Mouse (Mus musculus) embryonic stem cell, embryonic (primary cell): ENCODE results near the gene Npr1.

Experiments used
- CTCF ChIA-PET, 4 experiments: fragments of 300-600 bp in 2 of 4; fragments of 350-600 bp in 2 of 4; sonication (Branson Sonifier 250); formaldehyde crosslinking; loops; one replicate each; lab custom pipeline; 2022; ENCODE audit warnings: inconsistent platforms in 2 of 4; lab: Charles Lee
- POLR2A ChIA-PET, 4 experiments: fragments of 300-600 bp in 2 of 4; fragments of 350-600 bp in 2 of 4; sonication (Branson Sonifier 250); formaldehyde crosslinking; loops; one replicate each; lab custom pipeline; 2022; ENCODE audit warnings: antibody characterized with exemption in 4 of 4, inconsistent platforms in 1 of 4; lab: Charles Lee

Npr1 gene

DNA sequence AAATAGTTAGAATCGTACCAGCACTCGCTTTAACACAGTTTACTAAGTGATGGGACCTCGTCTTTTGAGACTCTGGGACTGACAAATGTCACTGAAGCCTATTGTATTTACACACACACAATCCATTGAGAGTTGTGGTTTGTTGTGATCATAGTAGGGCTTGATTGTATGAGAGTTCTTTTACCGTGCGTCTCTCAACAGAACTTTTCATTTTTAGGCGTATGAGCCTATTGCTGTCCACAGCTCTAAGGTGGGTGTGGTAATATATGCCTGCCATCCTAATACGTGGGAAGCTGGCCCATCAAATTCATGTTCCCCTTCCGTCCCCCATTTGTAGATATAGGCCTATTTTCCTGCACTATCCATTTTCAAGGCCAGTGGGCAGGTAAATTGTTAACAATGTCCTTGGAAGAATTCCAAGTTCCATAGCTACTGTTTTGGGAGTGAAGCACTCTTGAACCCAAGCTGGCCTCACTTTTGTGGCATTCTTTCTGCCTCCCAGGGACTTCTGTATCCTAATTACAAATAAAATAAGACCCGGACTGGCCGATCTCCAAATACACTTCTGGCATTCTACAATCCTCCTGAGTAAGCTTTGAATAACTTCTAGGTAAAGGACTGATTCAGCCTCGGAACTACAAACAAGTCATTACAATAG, 31.5 kb downstream of the Npr1 start:
- CTCF ChIA-PET: interaction anchor here (0.5 to 1.2 kb wide), 11 partner anchors 14 to 1117 kb away, joined by 3 to 5 read pairs (median 4); no protein-coding TSS in a partner anchor
- POLR2A ChIA-PET: interaction anchor here (0.6 to 14.1 kb wide), 62 partner anchors 9 to 335 kb away, joined by 3 to 317 read pairs (median 5); partner anchors contain the start of genes Slc27a3 (in 3 of the 4), Gatad2b (in 2 of the 4), Jtb (in 2 of the 4) and Slc39a1 (in 2 of the 4)

DNA sequence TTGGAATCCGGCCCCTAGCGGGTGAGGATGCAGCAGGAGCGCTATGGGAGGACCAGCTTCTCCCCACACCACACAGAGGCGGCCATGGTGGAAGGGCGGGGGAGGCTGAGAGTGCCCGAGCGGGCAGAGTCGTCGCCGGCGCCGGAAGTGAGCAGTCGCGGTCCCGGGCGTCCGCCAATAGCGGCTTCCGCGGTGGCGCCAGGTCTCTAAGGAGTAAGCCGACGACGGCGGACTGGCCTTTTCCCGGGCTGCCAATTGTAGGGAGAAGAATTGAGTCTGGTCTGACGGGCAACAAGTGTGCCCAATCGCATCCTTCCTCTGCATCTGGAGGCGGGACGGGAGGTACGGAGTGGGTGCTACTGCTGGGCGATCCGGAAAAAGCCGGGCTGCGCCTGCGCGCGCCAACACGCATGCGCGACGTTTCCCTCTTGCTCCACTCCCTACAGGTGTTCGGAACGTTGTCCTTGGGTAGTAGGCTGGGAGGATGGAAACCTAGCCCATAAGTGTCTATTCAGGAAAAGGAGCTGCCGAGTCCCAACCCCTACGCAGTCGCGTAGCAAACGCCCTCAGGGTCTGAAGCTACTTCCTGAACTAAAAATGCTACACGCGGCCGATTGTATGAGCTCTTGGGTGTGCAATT, 32.2 kb downstream of the Npr1 start, which contains the start of gene Ints3:
TSS of gene Ints3 (minus strand) at position 242 of the 640 bp plus-strand sequence.
- ChIA-PET CTCF (interaction anchor here in 3 of 4 experiments (0.5 to 1.2 kb wide), 8 partner anchors 13 to 1116 kb away, joined by 3 to 5 read pairs (median 3); no protein-coding TSS in a partner anchor), POLR2A (interaction anchor here (0.6 to 14.1 kb wide), 61 partner anchors 8 to 335 kb away, joined by 3 to 317 read pairs (median 5); partner anchors contain the start of genes Slc27a3 (in 3 of the 4), Gatad2b (in 2 of the 4), Jtb (in 2 of the 4) and Slc39a1 (in 2 of the 4))

DNA sequence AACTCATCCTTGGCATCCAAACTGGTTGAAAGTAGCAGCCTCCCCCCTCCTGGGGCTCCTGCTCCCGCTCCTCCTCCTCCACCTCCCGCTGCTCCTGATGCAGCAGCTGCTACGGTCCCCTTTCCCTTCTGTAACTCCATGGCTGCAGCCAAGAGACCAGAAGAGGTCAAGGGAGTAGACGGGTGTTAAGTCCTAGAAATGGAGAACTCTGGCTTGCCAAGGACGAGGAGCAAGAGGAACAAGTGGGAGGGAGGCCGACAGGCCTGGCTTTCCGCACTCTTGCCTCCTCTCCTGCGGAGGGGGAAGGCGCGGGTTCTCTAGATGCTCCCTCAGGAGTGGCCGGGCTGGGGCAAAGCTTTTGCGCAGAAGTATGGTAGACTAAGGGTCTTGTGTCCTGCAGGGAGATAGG, 32.9 kb downstream of the Npr1 start:
- CTCF ChIA-PET: interaction anchor here in 1 of 4 experiments (1.1 kb wide), 1 partner anchor 20 kb away, joined by 3 read pairs; no protein-coding TSS in a partner anchor
- POLR2A ChIA-PET: interaction anchor here (0.7 to 14.1 kb wide), 32 partner anchors 8 to 334 kb away, joined by 3 to 317 read pairs (median 7); partner anchors contain the start of genes Gatad2b (in 1 of the 4), Slc27a3 (in 1 of the 4) and Slc39a1 (in 1 of the 4)

DNA sequence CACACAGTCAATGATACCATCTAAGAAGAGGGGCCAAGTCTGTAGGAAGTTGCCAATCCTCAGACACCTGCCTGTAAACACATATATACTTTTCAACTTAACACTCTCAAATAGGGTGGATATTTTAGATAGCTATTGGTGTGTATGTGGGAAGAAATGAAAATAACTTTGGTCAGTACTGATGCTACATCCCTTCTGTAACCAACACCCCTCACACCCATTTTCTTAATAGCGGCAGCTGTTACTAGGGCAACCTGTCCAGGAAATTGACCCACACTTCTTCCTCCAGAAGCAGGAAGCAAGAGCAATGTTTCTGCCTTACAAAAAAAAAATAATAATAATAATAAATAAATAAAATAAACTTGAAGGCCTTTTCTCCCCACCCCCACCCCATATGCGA, 33.3 kb downstream of the Npr1 start:
- POLR2A ChIA-PET: interaction anchor here in 3 of 4 experiments (0.7 to 14.1 kb wide), 15 partner anchors 8 to 194 kb away, joined by 3 to 317 read pairs (median 15); partner anchors contain the start of genes Gatad2b (in 1 of the 3) and Slc39a1 (in 1 of the 3)
- CTCF ChIA-PET: interaction anchor here in 2 of 4 experiments (0.7 to 1.1 kb wide), 2 partner anchors 18 to 20 kb away, joined by 3 read pairs; no protein-coding TSS in a partner anchor

DNA sequence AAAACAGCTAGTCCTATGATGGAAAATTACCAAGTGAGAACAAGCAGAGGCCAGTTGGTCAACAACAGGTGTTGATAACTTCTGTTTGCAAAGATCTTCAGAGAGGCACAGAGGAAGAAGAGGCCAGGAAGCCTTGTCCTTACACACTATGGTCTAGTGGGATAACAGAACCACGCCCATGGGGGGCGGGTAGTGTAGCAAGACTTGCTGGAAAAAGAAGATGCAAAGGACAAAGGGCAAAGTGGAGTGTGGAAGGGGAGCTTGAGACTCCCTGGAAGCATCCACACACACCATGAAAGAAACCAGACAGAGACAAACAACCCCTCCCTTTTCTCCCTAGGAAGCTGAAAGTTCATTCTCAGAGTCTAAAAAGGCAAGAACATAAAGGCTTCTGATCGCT, 36.1 kb downstream of the Npr1 start:
- ChIA-PET POLR2A (interaction anchor here in 3 of 4 experiments (0.9 to 14.1 kb wide), 11 partner anchors 9 to 181 kb away, joined by 3 to 317 read pairs (median 4); partner anchors contain the start of genes Slc27a3 (in 1 of the 3) and Slc39a1 (in 1 of the 3)), CTCF (interaction anchor here in 2 of 4 experiments (0.9 to 1.7 kb wide), 2 partner anchors 17 kb away, joined by 3 to 6 read pairs; no protein-coding TSS in a partner anchor)

DNA sequence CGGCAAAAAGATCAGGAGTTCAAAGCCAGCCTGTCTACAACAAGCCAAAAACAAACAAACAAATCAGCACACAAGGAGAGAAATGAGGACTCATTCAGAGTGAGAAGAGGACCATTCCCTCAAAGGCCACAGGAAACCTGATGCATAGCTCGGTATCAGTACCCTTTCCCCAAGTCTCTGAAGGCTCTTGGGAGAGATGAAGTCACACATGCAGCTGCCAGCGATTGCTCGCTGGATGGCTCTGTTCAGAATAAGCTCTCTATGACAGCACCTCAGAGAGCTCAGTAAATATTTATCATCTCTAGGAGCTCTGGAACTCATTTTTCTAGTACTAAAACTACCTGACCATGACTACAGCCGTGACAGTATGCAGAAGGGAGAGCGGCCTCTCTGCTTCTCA, 37.5 kb downstream of the Npr1 start:
- ChIA-PET CTCF (interaction anchor here in 1 of 4 experiments (0.6 kb wide), 1 partner anchor 80 kb away, joined by 7 read pairs; no protein-coding TSS in a partner anchor), POLR2A (interaction anchor here in 3 of 4 experiments (0.8 to 14.1 kb wide), 8 partner anchors 9 to 180 kb away, joined by 3 to 317 read pairs (median 6); partner anchors contain the start of genes Slc27a3 (in 1 of the 3) and Slc39a1 (in 1 of the 3))

DNA sequence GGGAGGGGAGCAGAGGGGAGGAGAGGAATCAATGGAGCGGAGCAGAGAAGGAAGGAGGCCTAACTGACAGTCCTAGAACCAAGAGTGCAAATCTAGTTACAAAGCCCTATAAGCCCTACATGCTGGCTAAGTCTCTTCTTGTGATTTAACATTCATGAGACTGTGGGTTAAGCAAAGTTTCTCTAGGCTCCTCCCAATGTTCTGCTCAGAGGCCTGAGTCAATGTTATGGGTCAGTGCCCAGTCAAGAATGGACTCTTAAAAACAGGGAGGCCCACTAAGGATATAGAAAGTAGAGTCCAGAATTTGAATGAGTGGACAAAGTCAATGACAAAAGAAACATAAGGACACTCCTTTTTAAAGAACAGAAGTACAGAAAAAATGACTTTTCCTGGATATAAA, 38.1 kb downstream of the Npr1 start:
- ChIA-PET POLR2A (interaction anchor here in 3 of 4 experiments (0.7 to 14.1 kb wide), 16 partner anchors 10 to 85 kb away, joined by 3 to 317 read pairs (median 8); partner anchors contain the start of gene Slc27a3 (in 2 of the 3)), CTCF (interaction anchor here (0.6 to 2.2 kb wide), 5 partner anchors 15 to 98 kb away, joined by 3 to 8 read pairs (median 4); no protein-coding TSS in a partner anchor)

DNA sequence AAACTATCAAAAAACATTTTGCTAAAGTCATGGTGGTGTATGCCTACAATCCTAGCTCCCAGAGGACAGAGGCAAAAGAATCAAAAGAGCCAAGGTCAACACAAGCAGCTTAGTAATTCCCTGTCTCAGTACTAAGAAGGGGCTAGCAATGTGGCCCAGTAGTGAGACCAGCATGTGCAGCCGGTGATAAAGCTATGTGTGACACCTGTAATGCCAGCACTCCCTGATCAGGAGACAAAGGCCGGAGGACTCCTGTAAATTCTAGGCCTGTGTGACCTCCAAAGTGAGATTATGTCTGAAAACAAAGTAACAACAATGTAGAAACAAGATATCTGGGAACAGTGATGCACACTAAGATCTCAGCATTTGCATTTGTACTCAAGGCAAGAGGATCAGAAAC, 40.2 kb downstream of the Npr1 start:
- CTCF ChIA-PET: interaction anchor here in 2 of 4 experiments (0.6 to 2.2 kb wide), 6 partner anchors 11 to 201 kb away, joined by 3 to 8 read pairs (median 4); partner anchors contain the start of gene Snapin (in 1 of the 2)
- POLR2A ChIA-PET: interaction anchor here in 3 of 4 experiments (0.5 to 7.6 kb wide), 30 partner anchors 8 to 239 kb away, joined by 3 to 63 read pairs (median 9); partner anchors contain the start of genes Ints3 (in 3 of the 3), Chtop (in 1 of the 3), Gatad2b (in 1 of the 3) and S100a1 (in 1 of the 3)

DNA sequence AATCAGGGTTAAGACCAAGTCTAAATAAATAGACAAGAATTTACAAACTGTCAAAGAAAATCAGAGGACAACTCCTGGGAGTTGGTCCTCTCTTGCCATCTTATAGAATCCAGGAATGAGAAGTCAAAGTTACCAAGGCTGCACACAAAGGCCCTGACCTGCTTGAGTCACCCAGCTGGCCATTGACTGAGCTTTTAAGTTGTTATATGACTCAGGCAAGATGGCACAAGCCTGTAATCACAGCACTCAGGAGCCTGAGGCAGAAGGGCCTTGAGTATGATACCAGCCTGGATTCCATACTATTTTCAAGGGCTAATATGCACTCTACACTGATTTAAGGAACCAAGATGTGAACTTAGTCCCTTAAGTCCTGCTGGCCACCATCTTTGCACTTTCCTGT, 42.1 kb downstream of the Npr1 start:
- CTCF ChIA-PET: interaction anchor here in 3 of 4 experiments (0.6 to 1.8 kb wide), 4 partner anchors 10 to 43 kb away, joined by 3 to 6 read pairs (median 4); no protein-coding TSS in a partner anchor
- POLR2A ChIA-PET: interaction anchor here in 3 of 4 experiments (1.1 to 7.6 kb wide), 14 partner anchors 10 to 90 kb away, joined by 3 to 63 read pairs (median 17); partner anchors contain the start of genes Ints3 (in 3 of the 3), S100a1 (in 1 of the 3), S100a13 (in 1 of the 3) and Slc27a3 (in 1 of the 3)

DNA sequence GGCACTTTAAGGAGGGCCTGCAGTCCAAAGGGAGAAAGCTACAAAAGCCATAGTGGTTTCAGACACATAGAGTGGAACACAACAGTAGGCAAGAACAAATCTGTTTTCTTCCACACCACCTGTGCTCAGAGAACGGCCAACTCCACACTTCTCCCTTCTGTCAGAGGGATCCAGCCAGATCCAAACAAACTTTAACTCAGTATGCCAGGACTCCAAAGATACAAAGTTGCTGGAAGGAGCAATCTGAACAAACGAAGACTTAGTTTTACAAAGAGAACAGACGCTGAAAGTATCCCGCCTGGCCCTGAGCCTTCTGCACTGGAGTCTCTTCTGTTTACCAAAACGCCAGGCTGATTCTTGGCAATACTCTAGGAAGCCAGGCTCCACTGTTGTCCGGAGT, 45.0 kb downstream of the Npr1 start:
- POLR2A ChIA-PET: interaction anchor here in 3 of 4 experiments (0.6 to 7.6 kb wide), 15 partner anchors 12 to 93 kb away, joined by 3 to 63 read pairs (median 4); partner anchors contain the start of gene Ints3 (in 1 of the 3)
- CTCF ChIA-PET: interaction anchor here in 3 of 4 experiments (0.6 to 0.9 kb wide), 3 partner anchors 13 to 47 kb away, joined by 3 to 4 read pairs (median 3); no protein-coding TSS in a partner anchor

DNA sequence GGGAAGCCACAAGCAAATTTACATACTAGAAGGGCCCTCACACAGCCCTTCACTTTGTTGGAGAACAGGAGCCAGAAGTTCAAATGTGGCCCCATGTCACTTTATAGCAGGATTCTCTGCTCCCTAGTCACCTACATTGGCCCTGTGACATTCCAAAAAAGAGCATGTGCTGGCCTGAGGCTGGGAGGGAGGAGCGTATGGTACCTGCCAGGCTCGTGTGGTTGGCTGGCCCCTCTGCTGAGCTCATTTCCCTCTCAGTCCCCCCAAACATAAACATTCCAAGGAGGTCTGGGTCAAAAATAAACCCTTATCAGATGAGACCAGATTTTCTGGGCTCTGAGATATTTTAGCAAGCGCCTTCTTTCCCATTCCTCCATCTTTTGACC, 52.7 kb downstream of the Npr1 start:
- ChIA-PET CTCF (interaction anchor here (0.5 to 2.3 kb wide), 79 partner anchors 9 to 297 kb away, joined by 3 to 47 read pairs (median 4); partner anchors contain the start of genes Npr1 (in 2 of the 4), Slc27a3 (in 2 of the 4), Gatad2b (in 1 of the 4) and S100a7a (in 1 of the 4)), POLR2A (interaction anchor here (0.9 to 5.8 kb wide), 45 partner anchors 9 to 201 kb away, joined by 3 to 33 read pairs (median 4); partner anchors contain the start of genes Slc27a3 (in 3 of the 4), Ints3 (in 2 of the 4), Chtop (in 1 of the 4) and Creb3l4 (in 1 of the 4))

DNA sequence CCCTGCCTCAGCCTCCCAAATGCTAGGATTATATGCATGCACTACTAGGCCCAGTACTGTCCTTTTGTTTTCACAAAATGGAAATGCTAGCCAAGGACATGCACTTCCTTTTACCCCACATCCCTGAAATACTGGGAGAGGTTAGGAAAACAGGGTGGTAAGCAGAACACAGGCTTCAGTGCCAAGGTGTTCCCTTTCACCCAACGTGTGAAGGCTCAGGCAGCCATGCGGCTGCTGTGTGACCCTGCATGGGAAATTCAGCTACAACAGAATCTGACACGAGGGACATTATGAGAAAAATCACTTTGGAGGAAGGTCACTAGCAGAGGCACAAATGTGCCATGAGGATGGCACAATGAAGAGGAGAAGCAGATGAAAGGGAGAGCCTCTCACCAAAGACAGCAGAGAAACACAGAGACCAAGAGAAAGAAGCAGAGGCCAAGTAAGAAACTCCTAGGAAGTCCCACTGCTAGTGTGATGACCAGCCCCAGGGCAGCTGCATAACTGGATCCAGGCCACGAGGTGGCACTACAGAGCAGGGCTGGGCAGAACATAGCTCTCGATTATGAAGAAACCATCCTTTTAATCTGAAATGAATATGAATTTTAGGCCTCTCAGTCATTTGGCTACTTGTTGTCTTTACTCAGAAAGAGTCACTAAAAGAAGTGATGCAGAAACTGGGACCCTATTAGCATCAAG, 53.2 kb downstream of the Npr1 start:
- ChIA-PET POLR2A (interaction anchor here (0.6 to 5.8 kb wide), 43 partner anchors 9 to 625 kb away, joined by 3 to 33 read pairs (median 5); partner anchors contain the start of genes Slc27a3 (in 3 of the 4), Ints3 (in 2 of the 4), Chtop (in 1 of the 4) and Creb3l4 (in 1 of the 4)), CTCF (interaction anchor here (0.5 to 2.3 kb wide), 84 partner anchors 8 to 331 kb away, joined by 3 to 47 read pairs (median 4); partner anchors contain the start of genes Npr1 (in 2 of the 4), Slc27a3 (in 2 of the 4), Gatad2b (in 1 of the 4) and S100a7a (in 1 of the 4))

DNA sequence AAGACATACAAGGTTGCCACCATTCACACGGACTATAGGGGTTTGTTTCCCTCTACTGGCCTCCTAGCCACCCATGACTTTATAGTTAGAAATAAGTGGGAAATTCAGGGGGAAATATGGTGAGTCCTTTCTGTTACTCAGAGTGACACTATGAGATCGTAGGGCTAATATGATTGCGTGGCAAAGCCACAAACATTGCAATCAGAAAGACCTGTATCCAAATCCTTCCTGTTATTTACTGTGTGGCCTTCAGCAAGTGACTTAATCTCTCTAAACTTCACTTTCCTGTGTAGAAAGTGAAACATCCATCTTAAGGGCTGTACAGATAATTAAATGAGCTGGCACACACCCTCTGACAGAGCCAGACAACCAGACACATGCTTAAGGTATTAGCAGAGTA, 56.9 kb downstream of the Npr1 start:
- ChIA-PET CTCF (no interaction called here), POLR2A (interaction anchor here in 2 of 4 experiments (0.9 to 1.7 kb wide), 2 partner anchors 12 to 16 kb away, joined by 3 to 4 read pairs; no protein-coding TSS in a partner anchor)

DNA sequence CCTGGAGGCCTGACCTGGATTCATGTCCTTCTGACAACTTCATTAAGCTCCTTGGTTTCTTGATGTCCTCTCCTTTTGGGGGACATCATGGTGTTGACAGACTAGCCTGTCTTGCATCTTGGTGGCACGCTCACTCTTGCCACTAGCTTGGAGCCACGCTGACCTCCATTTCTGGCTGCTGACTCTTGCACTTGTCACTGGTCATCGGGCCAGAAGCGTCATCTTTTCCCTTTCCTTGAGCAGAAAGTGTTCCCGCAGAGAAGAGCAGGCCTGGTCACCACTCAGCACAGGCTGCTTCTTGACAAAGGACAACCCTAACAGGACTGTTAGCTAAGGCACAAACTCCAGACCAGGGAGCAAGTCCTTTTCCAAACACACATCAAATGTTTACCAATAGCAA, 59.3 kb downstream of the Npr1 start:
- CTCF ChIA-PET: no interaction called here

DNA sequence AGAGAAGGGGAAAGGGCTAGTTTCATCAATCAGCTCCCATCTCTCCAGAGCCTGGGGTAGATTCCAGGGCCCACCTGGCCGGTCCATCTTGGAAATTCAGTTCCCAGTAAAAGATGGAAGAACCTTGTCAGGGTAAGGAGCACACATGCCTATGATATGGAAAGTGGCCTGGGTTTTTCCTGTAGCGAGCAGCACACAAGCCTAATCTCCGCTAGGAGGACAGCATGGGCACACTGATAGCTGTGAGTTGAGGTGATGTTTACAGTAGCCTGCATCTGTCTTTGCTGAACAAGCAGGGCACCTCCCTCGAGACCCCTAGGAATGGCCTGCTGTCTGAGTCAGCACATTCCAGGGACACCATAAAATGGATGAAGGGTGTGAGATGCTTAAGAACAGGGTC, 61.1 kb downstream of the Npr1 start:
- CTCF ChIA-PET: interaction anchor here in 2 of 4 experiments (0.8 to 0.9 kb wide), 2 partner anchors 8 kb away, joined by 3 to 6 read pairs; no protein-coding TSS in a partner anchor
- POLR2A ChIA-PET: interaction anchor here in 3 of 4 experiments (0.6 to 3.3 kb wide), 11 partner anchors 11 to 114 kb away, joined by 3 to 22 read pairs (median 4); partner anchors contain the start of gene Slc27a3 (in 2 of the 3)

More for the DNA sequence above, 59.3 kb downstream of the Npr1 start:
- POLR2A ChIA-PET: interaction anchor here in 2 of 4 experiments (1.0 to 3.3 kb wide), 6 partner anchors 17 to 113 kb away, joined by 3 to 22 read pairs (median 3); partner anchors contain the start of genes Slc27a3 (in 2 of the 2) and Gatad2b (in 1 of the 2)
